Mouse (Mus musculus): ENCODE measurements at regions not wholly inside any gene's neighbourhood (a gene's known extent, or its start where the extent isn't known, plus 50 kb on each side); places are given as distances from the start of the nearest gene placed in this dataset.
"Not testable (repeated sequence)": the region's sequence is repeated elsewhere in the genome, so short reads cannot be mapped to it uniquely, and the experiment has no call there.

DNA sequence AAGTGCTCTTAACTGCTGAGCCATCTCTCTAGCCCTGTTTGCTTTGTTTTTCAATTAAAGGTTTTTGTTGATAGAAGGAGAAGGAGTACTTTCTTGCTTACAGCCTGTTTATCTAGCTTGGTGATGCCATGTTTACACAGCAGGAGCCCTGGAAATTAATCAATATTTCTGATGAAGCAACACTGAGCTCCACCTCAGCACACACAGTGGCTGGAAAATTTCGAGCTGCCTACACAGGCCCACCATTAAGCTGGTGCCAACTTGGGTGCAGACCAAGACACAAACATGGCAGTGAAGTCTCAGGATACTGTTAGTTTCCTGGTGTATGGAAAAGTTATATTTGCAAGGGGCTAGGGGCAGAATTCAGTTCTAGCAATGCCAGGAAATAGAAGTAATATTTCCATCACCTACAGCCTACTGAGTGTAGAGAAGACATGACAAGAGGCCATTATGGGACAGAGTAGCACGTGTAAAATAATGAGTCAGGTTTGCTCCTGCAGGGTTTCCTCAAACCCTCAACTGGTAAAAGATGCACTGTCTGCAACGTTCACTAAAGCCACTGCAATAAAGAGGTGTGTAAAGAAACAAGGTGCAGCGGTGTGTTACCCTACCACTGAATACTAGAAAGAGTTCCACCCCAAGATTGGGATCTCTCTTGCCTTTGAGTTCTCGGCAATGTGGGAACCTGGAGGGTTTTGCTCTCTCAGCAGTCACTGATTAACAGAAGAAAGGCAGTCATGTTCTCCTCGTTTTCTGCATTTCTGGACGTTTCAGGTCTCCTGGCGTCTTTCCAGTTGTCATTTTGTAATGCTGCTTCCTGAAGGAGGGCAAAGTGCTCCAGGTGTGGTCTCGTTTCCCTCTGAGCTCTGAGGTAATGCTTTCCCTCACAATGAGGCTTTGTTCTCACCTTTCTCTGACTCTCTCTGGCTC is 108.8 kb upstream of the Fhl2 start:
- DNase-seq (ENCODE audit: low read depth, low spot score), result no peak

DNA sequence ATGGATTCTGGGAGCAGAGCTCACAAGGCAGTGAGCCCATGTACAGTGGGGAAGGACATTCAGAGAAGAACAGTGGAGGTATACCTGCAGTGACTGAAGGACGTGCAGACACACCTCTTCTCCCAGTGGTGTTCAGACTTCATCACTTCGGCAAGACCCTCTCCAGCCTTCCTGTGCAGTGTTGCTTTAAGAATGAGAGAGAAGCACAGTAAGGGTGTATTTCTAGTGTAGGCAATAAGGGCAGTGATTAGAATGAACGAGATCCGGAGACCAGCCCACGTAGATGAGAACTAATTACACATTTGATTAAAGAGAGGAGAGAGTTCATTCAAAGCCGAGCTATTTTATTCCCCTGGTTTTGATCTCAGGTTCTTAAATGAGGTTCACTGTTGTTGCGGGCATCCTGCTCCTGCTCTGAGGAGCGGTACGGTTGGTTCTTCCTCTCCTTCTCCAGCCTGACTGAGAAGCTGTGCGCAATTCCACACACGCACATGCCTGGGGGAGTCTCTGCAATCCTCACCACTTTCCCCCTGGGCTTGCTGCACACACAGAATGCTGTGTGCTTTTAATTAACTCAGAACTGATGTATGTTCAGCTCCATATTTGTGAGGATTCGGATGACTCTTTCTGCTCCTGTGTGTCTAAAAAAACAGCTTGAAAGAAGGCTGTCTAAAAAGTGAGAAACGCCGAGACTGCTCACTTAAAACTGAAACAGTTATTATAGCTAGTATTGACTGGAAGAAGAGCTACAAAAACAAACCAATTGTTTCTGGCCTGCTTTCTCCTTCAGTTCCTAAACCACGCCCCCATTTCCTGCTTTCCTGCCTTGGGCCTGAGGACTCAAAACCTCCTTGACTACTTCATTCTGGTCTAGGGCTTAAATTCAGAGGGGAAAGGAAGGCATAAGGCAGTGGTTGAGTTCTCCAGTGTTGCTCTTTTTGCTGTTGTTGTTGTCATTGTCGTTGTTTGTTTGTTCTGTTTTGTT is 114.2 kb upstream of the Fhl2 start:
- DNase-seq (ENCODE audit: low read depth, low spot score), result no peak

DNA sequence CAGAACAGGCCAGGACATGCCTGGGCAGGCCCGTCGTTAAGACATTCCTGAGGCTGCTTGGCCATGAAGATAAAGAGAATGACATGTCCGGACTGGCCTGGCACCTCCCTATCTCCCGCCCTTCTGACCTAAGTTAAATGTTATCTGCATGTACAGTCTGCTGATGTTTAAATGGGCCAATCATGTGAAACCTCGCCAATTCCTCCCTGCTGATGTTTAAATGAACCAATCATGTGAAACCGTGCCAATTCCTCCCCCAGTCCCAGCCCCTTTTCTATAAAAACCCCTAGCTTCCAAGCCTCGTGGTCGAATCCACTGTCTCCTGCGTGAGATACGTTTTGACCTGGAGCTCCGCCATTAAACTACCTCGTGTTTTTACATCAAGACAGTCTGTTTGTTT is 119.5 kb upstream of the Fhl2 start:
- DNase-seq (ENCODE audit: low read depth, low spot score), result not testable (repeated sequence)

DNA sequence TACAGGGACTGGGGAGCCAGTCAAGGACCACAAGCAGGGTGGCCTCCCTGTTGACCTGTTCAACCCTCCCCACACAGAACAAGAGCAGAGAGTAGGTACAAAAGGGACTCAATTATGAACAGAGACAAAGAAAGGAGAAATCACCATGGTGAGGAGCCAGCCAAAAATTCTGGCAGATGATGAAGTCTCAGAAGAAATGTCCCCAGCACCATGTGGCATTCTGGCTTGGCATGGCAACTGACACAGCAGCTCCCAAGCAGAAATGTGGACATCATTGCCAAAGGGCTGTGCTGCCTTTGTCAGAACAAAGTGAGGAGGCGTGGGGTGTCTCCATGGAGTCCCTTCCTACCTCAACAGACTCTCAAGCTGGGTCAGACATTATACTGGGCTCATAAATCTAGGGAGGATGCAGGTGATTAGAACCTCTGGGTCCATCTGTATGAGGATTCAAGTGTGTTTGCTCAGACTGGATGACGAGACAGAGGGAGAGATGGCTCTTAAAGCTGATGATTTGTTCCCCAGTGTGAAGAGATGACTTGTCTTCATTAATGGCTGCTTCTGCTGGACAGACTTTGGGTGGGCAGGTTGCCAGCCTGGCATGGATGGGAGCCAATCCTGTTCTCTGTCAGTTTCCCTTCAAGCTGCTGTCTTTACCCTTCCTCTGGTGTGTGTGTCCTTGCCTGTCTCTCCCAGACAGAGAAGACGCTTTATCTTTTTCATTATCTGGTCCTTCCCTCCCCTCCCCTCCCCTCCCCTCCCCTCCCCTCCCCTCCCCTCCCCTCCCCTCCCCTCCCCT is 120.5 kb upstream of the Fhl2 start:
- DNase-seq (ENCODE audit: low read depth, low spot score), result no peak

DNA sequence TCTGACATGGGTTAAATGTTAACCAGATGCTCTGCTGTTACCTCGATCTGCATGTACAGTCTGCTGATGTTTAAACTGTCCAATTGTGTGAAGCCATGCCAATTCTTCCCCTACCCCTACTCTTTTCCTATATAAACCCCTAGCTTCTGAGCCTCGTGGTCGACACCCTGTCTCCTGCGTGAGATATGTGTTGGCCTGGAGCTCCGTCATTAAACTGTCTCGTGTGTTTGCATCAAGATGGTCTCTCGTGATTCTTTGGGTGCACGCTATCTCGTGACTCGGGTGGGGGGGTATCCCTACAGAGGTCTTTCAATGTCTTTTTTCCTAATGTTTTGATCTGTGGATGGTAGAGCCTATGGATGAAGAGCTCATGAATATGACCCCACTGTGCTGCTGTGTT is 110.9 kb upstream of the Nck2 start:
- not testable (repeated sequence) for DNase-seq (ENCODE audit: low read depth, low spot score)

DNA sequence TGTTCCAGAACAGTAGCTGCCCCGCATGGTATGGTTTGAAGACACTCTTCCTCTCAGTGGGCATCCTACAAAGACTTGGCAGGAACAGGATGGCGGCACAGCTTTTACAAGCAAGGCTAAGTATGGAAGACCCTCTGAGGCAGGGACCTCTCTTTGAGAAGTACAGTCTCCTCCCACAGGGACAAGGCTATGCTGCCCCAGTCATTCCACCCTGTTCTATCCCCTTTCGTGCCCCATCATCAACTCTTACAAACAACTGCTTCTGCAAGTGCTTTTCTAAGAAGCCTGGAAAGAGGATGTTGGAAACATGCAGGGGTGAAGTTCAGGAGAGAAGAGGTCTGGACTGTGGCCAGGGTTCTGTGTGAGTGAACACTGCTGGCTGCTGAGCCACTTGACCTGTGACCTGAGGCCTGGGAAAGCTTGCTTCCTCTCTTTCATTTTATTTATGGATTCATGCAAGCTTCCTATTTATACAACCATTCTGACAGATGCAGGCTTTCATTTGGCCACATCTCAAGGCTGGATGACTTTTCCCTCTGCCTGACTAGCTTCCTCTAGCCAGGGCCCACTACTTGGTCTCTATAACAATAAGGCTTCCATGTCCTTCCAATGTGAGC is 107.1 kb upstream of the Nck2 start:
- DNase-seq (ENCODE audit: low read depth, low spot score), result no peak

DNA sequence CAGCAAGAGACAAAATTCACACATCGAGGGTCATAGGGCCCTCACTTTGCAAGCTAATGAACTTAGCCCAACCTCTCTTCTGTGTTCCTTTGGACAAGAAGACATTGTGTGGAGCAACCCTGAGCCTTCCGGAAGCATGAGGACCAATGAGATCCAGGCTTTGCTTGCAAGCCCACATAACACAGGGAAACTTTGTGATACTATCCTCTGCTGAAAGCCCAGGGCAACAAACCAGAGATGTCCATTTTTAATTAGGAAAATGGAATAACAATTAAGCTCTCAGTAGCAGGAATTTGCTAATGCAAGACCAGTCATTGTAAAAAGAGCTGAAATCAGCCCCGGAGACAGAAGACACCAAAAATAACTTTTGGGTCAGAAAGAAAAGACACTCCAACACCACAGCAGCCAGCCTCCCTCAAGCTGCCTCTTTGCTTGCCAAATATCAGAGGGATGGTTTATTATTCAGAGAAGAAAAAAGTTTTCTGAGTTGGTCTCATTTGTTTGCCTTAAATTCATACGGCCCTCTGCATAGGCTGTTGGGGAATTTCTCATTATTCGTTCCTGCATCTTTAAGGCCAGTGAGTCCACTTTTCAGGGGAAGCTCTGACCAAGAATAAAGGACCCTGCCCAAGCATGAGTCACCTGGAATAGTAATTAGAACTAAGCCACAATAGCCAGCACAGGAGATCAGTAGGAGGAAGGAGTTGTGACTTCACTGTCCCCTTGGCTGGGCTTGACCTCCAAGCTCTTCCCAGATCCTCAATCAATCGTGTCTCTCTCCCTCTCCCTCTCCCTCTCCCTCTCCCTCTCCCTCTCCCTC is 106.1 kb upstream of the Nck2 start:
- no peak for DNase-seq (ENCODE audit: low read depth, low spot score)

DNA sequence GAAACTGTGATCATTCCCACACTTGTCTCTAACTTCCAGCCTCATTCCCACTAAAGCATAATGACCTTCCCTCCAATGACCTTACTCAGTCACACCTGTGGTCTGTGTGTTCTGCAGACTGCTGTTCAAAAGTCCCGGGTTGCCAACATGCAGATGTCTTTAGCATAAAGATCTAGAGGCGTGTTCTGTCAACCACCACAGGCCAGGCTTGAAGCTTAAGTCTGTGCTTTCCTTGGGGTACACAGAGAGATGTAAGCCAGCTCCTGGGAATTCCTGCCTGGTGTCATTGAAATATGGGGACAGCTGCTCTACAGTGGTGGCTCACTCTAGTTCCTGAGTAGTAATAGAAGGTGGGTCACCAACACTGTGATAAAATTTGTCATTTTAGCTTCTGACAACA is 101.5 kb upstream of the Nck2 start:
- no peak for DNase-seq (ENCODE audit: low read depth, low spot score)

DNA sequence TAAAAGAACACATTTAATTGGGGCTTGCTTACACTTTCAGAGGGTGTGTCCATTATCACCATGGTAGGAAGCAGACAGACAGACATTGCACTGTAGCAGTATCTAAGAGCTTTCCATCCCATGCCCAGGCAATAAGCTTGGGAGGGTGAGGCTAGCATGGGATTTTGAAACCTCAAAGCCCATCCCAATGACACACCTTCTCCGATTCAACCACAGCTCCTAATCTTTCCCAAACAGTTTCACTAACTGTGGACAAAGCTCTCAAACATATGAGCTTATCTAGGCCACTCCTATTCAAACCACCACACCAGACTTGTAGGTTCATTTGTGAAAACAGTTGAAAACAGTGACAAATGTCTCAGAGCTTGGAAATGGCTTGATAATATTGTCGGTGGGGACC is 101.0 kb upstream of the Nck2 start:
- DNase-seq (ENCODE audit: low read depth, low spot score), result no peak

DNA sequence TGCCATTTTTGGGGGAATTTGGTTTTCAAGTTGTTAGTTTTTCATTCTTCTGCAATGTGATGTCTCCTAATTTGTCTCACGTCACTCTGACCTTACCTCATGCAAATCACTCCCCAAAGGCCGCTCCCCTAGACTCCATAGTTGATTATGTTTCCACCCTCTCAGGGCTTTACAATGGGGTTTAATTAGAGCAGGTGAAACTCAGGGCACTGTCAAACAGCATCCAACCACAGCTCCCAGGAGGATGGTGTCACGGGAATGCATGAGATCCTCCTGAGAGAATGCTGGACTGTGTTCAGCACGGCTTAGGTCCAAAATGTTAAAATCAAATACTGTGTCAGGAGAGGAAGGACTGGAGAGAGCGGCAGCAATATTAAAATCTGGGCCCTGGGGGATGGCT is 100.4 kb upstream of the Nck2 start:
- DNase-seq (ENCODE audit: low read depth, low spot score), result no peak

DNA sequence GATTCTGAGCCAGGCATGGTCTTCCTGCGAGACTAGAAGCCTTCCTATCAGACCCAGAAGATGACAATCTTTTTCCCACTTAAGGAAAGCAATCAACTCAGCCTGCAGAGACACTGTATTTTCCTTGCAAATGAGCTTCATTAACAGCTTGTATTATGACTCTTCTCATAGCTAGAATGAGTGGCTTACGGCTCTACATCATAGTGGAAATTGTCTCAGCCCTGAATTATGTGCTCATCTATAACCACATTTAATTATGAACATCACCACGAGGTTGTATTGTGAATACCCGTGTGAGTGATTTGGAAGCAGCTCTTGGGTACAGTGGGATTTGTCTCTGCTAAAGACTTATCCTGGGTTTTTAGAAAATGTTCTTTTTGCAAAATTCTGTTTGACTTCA is 97.2 kb upstream of the Nck2 start:
- no peak for DNase-seq (ENCODE audit: low read depth, low spot score)

DNA sequence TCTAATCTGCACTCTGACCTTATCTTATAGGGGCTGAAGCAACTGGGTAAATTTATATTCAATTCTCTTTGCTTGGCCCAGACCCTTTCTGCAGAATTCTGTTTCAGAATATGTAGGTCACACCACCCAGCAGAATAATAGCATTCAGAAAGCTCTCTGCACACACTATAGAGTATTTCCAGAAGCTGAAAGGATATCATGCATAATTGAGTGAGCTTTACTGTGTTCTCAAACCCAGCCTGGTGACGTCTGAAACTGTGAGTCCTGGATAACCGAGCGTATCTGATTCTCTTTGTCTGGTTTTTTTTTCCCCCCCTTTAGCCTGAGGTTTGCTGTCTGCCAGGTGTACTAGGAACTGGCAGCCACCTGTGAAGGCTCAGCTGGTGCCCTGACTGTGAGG is 94.4 kb upstream of the Nck2 start:
- DNase-seq (ENCODE audit: low read depth, low spot score), result no peak

DNA sequence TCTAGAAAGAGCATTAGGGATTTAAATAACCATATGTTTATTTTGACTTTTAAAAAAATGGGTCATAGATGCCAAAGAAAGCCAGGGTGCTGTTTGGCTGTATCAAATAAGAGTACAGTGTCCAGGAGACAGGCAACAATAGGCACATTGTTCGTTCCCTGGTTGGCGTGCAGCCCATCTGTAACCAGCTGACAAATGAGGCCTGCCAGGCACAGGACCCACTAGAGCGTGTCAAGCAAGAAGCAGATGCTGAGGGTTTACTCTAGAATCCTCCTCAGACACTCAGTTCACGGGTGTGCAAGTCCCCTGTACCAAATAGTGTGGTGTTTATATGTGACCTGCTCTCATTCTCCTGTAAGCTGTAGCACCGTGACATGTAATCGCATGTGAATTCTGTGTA is 86.2 kb upstream of the Nck2 start:
- peak; percentile 16 for DNase-seq (ENCODE audit: low read depth, low spot score)

DNA sequence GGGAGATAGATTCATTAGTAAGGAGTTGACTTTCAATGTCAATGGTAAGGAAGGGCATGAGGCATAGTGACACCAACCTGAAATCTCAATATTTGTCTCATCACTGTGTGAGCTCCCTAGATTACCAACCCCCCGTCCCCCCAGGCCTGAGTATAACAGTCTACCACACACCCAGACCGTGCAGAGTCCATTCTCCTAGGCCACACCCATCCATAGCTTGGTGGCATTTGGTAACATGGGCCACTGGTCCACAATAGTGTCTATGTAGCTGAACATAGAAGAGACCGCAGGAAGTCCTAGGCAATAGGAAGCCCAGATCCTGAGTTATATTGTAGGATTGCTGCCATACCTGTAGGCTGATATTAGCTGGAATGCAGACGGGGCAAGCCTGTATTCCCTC is 84.7 kb upstream of the Nck2 start:
- no peak for DNase-seq (ENCODE audit: low read depth, low spot score)

DNA sequence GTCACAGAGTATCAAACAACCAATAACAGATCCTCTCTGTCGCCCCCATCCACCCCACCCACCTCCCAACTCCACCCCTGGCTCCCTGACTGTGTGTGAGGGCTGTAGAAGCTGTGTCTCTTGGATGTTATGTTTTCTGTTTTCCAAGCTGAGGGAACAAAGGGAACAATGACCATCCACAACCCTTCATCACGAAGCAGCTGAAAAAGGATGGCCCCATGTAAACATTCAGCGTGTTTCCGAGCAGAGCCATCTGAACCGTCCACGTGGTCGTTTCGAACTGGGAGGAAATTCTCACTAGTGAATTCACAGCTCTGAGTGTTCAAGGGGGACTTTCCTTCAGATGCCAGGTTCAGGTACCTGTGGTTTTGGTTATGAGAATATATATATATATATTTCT is 84.1 kb upstream of the Nck2 start:
- no peak for DNase-seq (ENCODE audit: low read depth, low spot score)

DNA sequence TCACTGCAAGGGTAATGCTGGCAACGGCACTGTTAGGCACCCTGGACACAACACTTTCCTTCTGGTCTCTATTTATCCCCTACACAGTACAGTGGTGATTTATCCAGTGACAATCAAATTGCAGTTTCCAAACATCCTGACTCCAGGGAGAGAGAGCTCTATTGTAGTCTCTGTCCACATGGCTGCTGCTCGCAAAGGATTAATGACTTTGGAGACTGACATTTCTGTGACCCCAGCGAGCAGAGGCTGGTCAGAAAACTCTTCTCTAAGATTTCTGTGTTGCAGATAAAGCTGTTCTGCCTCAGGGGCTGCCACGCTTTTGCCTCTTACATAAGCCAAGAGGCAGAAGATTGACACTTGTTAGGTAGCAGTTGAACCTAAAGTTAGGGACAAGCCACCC is 83.6 kb upstream of the Nck2 start:
- DNase-seq (ENCODE audit: low read depth, low spot score), result no peak

DNA sequence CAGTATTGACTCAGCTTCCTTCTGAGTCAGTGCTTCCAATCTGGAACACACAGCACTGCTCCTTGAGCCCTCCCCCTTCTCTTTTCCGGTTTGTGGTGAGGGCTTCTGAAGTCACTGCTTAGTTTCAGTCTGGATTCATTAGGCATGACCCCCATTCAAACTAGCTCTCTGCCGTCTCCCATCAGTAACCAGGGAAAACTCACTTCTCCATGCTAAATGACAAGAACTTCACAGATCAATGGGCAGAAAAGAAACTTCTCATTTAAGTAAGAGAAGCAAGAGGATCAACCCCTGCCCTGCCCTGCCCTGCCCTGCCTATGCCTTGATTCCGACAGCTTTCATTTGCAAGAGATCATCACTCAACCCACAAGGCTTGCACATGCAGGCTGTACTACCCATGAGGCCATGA is 82.9 kb upstream of the Nck2 start:
- no peak for DNase-seq (ENCODE audit: low read depth, low spot score)

DNA sequence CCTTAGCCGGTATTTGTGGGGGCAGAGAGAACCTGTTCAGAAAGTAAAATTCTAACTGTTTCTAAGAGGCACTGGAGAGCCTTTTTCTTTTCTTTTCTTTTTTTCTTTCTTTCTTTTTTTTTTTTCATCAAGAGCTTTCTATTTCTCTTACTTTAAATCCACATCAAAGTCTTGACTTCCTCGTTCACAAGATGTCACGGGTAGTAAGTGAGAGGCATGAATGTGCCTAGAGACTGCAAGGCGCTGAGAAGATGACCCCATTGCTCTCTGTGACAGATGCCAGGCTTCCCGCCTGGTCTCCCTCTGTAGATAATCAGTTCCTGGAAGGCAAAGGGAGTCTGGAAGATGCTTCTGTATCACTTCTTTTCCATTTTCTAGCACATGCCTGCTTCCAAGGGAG is 82.2 kb upstream of the Nck2 start:
- DNase-seq (ENCODE audit: low read depth, low spot score), result no peak

DNA sequence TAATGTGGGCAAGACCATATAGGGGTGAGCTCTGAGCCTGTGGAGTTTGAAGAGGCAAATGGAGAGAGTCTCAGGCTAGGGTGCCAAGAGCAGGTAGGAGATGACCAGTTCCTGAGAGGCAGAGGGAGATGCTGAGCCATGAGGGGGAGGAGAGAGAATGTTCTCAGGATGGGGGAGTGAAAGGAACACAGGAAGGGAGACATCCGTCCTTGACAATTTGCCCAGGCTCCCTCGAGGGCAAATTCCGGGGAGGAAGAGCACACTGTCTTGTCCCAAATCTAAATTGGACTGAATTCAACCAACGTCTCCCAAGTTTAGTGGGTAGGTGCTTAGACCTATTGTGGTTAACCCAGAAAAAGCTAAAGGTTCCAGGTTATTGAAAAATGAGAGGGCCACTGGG is 81.2 kb upstream of the Nck2 start:
- DNase-seq (ENCODE audit: low read depth, low spot score), result no peak

DNA sequence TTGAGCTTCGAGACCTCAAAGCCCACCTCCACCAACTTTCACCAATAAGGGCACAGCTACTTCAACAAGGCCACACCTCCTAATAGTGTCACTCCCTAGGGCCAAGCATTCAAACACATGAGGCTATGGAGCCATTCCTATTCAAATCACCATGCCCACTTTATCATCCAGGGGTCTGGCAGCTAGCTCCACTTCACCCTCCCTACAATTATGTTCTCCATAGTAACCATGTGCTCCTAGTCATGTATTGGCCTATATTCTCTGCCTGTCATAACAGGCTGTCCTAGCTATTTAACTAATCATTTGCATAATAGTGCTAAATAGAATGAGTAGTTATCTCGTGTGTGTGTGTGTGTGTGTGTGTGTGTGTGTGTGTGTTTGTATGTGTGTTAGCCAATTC is 77.9 kb upstream of the Nck2 start:
- DNase-seq (ENCODE audit: low read depth, low spot score), result no peak

Data from brain, embryonic 18.5 days (tissue).